Mouse (Mus musculus): ENCODE data around the gene Kcnj1. TPM values are rescaled to one million over a fixed set of nuclear protein-coding genes. Genes with fewer than 3 reads are reported as not detected.
A peak's percentile ranks its signal among the peaks of the same experiment; 100 is the strongest.

The Kcnj1 gene
- polyA plus RNA-seq, 1 experiment from 2014 or later: not detected

GRCm38 (mm10) chr9:32394761-32395161 lies 22.5 kb downstream of the Kcnj1 start:
- no peaks in the 10 kb centered on the region for H3K9me3 ChIP-seq (ENCODE audit: control insufficient read depth, low read length)
- WGBS: 73% methylated on average over 4 of the region's 4 CpGs
- H3K36me3 ChIP-seq (ENCODE audit: control insufficient read depth, insufficient read depth, low read length): no peaks in the 10 kb centered on the region
- no peak overlapping the region for H3K4me2 ChIP-seq (ENCODE audit: low read length)
- H3K27ac ChIP-seq (replicated peaks in 1 of 2; ENCODE audit: control insufficient read depth in 1 of 2, insufficient read depth in 1 of 2, low read depth in 2 of 2, low read length in 2 of 2): no peak overlapping the region
- H3K4me3 ChIP-seq (ENCODE audit: control insufficient read depth in 1 of 2, insufficient read depth in 1 of 2, low read depth in 1 of 2, low read length in 2 of 2): no peak overlapping the region
- H3K9ac ChIP-seq (ENCODE audit: low read length): no peak overlapping the region
- no peak for ATAC-seq (ENCODE audit: insufficient number of reproducible peaks, insufficient read depth, low FRiP score, low read depth)
- H3K4me1 ChIP-seq (ENCODE audit: control insufficient read depth in 2 of 2, insufficient read depth in 2 of 2, low read length in 2 of 2): no peaks in the 10 kb centered on the region; a peak in 2 of 4 replicates
- H3K27me3 ChIP-seq (ENCODE audit: control insufficient read depth, insufficient read depth, low read length): no peaks in the 10 kb centered on the region

DNA sequence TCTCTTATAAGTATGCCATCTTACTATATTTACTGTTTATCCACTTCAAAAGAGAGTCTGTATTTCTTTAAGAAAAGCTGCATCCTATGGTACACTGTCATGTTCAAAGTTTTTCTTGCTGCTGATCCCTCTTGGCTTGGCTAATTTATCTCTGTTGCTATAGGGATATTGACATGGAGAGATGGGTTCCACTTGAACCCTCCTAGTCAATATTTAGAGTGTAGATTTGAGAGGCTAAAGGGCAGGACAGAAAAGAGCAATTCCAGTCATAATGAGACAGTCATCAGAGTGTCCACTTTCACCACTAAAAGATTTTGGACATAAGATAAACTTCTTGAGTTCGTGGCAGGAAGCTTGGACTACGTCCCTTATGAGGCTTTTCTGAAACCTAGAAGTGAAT lies 27.9 kb downstream of the Kcnj1 start:
- H3K4me1 ChIP-seq (ENCODE audit: control insufficient read depth in 2 of 2, insufficient read depth in 2 of 2, low read length in 2 of 2): peaks cover 7 to 8% of the 10 kb centered on the region in 2 experiments; a peak in 3 of 4 replicates
- H3K4me2 ChIP-seq (ENCODE audit: low read length): no peak overlapping the region
- no peak for ATAC-seq (ENCODE audit: insufficient number of reproducible peaks, insufficient read depth, low FRiP score, low read depth)
- peak overlapping the region; percentile 31 to 39; a peak in 3 of 4 replicates for H3K27ac ChIP-seq (replicated peaks in 1 of 2; ENCODE audit: control insufficient read depth in 1 of 2, insufficient read depth in 1 of 2, low read depth in 2 of 2, low read length in 2 of 2)
- H3K9ac ChIP-seq (ENCODE audit: low read length): no peak overlapping the region
- H3K4me3 ChIP-seq (ENCODE audit: control insufficient read depth in 1 of 2, insufficient read depth in 1 of 2, low read depth in 1 of 2, low read length in 2 of 2): no peak overlapping the region
- H3K9me3 ChIP-seq (ENCODE audit: control insufficient read depth, low read length): no peaks in the 10 kb centered on the region
- 53% methylated on average over 2 of the region's 2 CpGs for WGBS
- no peaks in the 10 kb centered on the region for H3K36me3 ChIP-seq (ENCODE audit: control insufficient read depth, insufficient read depth, low read length)
- no peaks in the 10 kb centered on the region for H3K27me3 ChIP-seq (ENCODE audit: control insufficient read depth, insufficient read depth, low read length)

DNA sequence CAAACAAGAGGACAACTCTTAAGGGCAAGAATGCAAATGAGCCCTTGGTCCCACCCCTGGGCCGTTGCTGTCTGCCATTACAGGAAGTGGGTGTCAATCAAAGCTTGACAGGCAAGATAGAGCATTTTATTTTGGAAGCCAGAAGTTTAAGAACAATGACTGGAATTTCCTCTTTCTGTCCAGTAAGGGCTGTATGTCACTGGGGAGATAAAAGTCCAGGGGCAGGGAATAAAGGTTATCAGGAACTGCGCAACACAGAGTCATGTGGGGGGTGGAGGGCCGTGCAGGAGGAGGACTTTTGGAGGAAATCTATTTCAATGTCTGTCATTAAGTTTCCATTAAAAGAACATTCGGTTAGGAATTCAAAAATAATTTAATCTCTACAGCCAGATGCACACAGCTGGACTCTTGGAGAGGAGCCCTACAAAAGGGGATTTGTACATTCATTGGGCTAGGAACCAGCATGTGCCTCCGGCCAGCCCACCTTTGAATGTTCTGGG lies 28.4 kb downstream of the Kcnj1 start:
- no peaks in the 10 kb centered on the region for H3K36me3 ChIP-seq (ENCODE audit: control insufficient read depth, insufficient read depth, low read length)
- peaks cover 7 to 8% of the 10 kb centered on the region in 2 experiments; a peak in 3 of 4 replicates for H3K4me1 ChIP-seq (ENCODE audit: control insufficient read depth in 2 of 2, insufficient read depth in 2 of 2, low read length in 2 of 2)
- WGBS: 17% methylated on average over 5 of the region's 5 CpGs
- no peak overlapping the region for H3K4me2 ChIP-seq (ENCODE audit: low read length)
- H3K9me3 ChIP-seq (ENCODE audit: control insufficient read depth, low read length): no peaks in the 10 kb centered on the region
- H3K27me3 ChIP-seq (ENCODE audit: control insufficient read depth, insufficient read depth, low read length): no peaks in the 10 kb centered on the region
- H3K27ac ChIP-seq (replicated peaks in 1 of 2; ENCODE audit: control insufficient read depth in 1 of 2, insufficient read depth in 1 of 2, low read depth in 2 of 2, low read length in 2 of 2): peak overlapping the region; percentile 55 to 59
- no peak overlapping the region for H3K9ac ChIP-seq (ENCODE audit: low read length)
- no peak overlapping the region for H3K4me3 ChIP-seq (ENCODE audit: control insufficient read depth in 1 of 2, insufficient read depth in 1 of 2, low read depth in 1 of 2, low read length in 2 of 2)
- peak; percentile 64 for ATAC-seq (ENCODE audit: insufficient number of reproducible peaks, insufficient read depth, low FRiP score, low read depth)

DNA sequence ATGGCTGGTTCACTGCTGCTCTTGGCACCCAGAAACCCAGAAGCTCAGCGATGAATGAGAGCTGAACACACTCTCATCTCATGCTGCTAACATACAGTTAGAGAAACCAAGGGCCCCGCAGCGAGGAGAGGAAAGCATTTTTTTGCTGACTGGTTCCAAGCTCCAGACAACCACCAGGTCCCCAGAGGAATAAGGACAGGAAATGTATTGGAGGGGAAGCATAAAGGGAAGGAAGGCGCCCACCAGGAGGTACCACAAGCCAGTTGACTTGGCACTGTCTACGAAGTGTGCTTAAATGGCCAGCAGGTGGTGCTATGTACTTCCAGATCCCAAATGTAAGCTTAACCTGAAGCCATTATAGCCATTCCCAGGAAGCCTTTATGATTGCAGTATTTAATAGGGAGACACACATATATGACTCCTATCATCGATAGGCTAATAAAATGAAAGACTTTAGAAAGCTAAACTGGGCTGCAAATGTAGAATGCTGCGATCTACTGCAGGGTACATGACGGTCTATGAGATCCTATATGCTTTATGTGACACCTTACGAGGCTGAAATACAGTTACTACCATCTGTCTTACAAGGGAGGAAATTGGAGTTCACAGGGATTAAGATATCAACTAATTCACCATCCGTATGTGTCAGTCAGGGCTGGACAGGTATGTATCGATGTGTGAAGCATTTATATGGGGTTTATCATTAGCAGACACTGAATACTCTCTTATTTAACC lies 33.1 kb downstream of the Kcnj1 start:
- Histone ChIP-seq H3K4me3 (ENCODE audit: control insufficient read depth in 1 of 2, insufficient read depth in 1 of 2, low read depth in 1 of 2, low read length in 2 of 2) (no peak overlapping the region), H3K27me3 (ENCODE audit: control insufficient read depth, insufficient read depth, low read length) (peaks cover 11% of the 10 kb centered on the region), H3K4me2 (ENCODE audit: low read length) (no peak overlapping the region), H3K36me3 (ENCODE audit: control insufficient read depth, insufficient read depth, low read length) (no peaks in the 10 kb centered on the region), H3K9me3 (ENCODE audit: control insufficient read depth, low read length) (no peaks in the 10 kb centered on the region), H3K4me1 (ENCODE audit: control insufficient read depth in 2 of 2, insufficient read depth in 2 of 2, low read length in 2 of 2) (peaks cover 10 to 14% of the 10 kb centered on the region in 2 experiments; a peak in 3 of 4 replicates), H3K27ac (replicated peaks in 1 of 2; ENCODE audit: control insufficient read depth in 1 of 2, insufficient read depth in 1 of 2, low read depth in 2 of 2, low read length in 2 of 2) (no peak overlapping the region), H3K9ac (ENCODE audit: low read length) (no peak overlapping the region)
- 39% methylated on average over 11 of the region's 11 CpGs for WGBS
- ATAC-seq (ENCODE audit: insufficient number of reproducible peaks, insufficient read depth, low FRiP score, low read depth): no peak

- ATAC-seq (ENCODE audit: insufficient number of reproducible peaks, insufficient read depth, low FRiP score, low read depth): no peak
- Histone ChIP-seq H3K27me3 (ENCODE audit: control insufficient read depth, insufficient read depth, low read length) (peaks cover 11% of the 10 kb centered on the region), H3K4me2 (ENCODE audit: low read length) (peak overlapping the region; percentile 98), H3K9me3 (ENCODE audit: control insufficient read depth, low read length) (no peaks in the 10 kb centered on the region), H3K9ac (ENCODE audit: low read length) (peak overlapping the region; percentile 74), H3K4me3 (ENCODE audit: control insufficient read depth in 1 of 2, insufficient read depth in 1 of 2, low read depth in 1 of 2, low read length in 2 of 2) (peak overlapping the region; percentile 55 to 60), H3K36me3 (ENCODE audit: control insufficient read depth, insufficient read depth, low read length) (no peaks in the 10 kb centered on the region), H3K4me1 (ENCODE audit: control insufficient read depth in 2 of 2, insufficient read depth in 2 of 2, low read length in 2 of 2) (peaks cover 3 to 6% of the 10 kb centered on the region in 2 experiments; a peak in 2 of 4 replicates), H3K27ac (replicated peaks in 1 of 2; ENCODE audit: control insufficient read depth in 1 of 2, insufficient read depth in 1 of 2, low read depth in 2 of 2, low read length in 2 of 2) (no peak overlapping the region)
- 14% methylated on average over 8 of the region's 8 CpGs for WGBS
Measured at GRCm38 (mm10) chr9:32408730-32409059, 36.4 kb downstream of the Kcnj1 start.

DNA sequence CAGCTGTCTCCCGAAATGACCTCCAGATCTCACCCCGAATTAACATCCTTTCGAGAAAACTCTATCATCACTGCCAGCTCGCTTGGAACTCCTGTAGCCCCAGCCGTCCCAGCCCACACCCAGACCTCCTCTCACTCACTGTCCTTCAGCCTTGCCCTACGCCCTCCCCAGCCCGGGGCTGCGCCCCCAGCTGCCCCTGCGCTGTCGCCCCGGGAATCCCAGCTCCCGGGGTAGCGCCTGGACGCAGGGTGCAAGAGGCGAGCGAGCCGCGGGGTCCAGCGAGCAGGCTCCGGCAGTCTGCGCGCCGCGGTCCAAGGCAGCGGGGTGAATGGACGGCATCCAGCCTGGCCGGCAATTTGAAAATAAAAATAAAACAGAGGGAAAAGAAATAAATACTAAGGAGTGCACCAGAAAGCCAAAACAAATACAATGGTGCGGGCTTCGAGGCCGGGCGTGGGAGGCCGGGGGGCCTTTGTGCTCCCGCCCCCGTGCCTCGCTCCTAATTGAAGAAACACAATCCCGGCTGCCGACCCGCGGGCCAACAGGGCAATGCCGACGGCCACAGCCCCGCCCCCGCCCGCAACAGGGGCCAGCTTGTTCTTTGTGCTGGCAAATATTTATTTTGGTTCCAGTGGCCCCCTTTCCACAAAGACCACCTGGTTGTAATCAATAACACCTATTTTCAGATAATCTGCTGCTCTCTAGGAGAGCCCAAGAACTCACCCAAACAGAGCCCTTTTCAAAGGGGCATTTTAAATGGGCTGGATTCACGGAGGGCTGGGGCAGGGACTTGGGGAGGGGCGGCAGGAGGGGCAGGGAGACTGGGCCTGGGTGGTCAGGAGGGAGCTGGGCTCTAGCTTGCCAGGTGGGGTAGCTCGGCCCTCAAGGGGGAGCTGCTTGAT lies 37.0 kb downstream of the Kcnj1 start:
- Histone ChIP-seq H3K36me3 (ENCODE audit: control insufficient read depth, insufficient read depth, low read length) (no peaks in the 10 kb centered on the region), H3K27me3 (ENCODE audit: control insufficient read depth, insufficient read depth, low read length) (peaks cover 11% of the 10 kb centered on the region), H3K9me3 (ENCODE audit: control insufficient read depth, low read length) (no peaks in the 10 kb centered on the region), H3K9ac (ENCODE audit: low read length) (peak overlapping the region; percentile 74), H3K4me2 (ENCODE audit: low read length) (peak overlapping the region; percentile 98), H3K4me3 (ENCODE audit: control insufficient read depth in 1 of 2, insufficient read depth in 1 of 2, low read depth in 1 of 2, low read length in 2 of 2) (peak overlapping the region; percentile 55 to 60), H3K4me1 (ENCODE audit: control insufficient read depth in 2 of 2, insufficient read depth in 2 of 2, low read length in 2 of 2) (peaks cover 3 to 8% of the 10 kb centered on the region in 2 experiments; a peak in 2 of 4 replicates), H3K27ac (replicated peaks in 1 of 2; ENCODE audit: control insufficient read depth in 1 of 2, insufficient read depth in 1 of 2, low read depth in 2 of 2, low read length in 2 of 2) (no peak overlapping the region)
- 3% methylated on average over 47 of the region's 47 CpGs for WGBS
- ATAC-seq (ENCODE audit: insufficient number of reproducible peaks, insufficient read depth, low FRiP score, low read depth): no peak

- Histone ChIP-seq H3K4me2 (ENCODE audit: low read length) (no peak overlapping the region), H3K4me3 (ENCODE audit: control insufficient read depth in 1 of 2, insufficient read depth in 1 of 2, low read depth in 1 of 2, low read length in 2 of 2) (no peak overlapping the region), H3K27me3 (ENCODE audit: control insufficient read depth, insufficient read depth, low read length) (peaks cover 11% of the 10 kb centered on the region), H3K4me1 (ENCODE audit: control insufficient read depth in 2 of 2, insufficient read depth in 2 of 2, low read length in 2 of 2) (peaks cover 3 to 8% of the 10 kb centered on the region in 2 experiments; a peak in 2 of 4 replicates), H3K9me3 (ENCODE audit: control insufficient read depth, low read length) (no peaks in the 10 kb centered on the region), H3K9ac (ENCODE audit: low read length) (no peak overlapping the region), H3K36me3 (ENCODE audit: control insufficient read depth, insufficient read depth, low read length) (no peaks in the 10 kb centered on the region), H3K27ac (replicated peaks in 1 of 2; ENCODE audit: control insufficient read depth in 1 of 2, insufficient read depth in 1 of 2, low read depth in 2 of 2, low read length in 2 of 2) (no peak overlapping the region)
- ATAC-seq (ENCODE audit: insufficient number of reproducible peaks, insufficient read depth, low FRiP score, low read depth): no peak
- 89% methylated on average over 5 of the region's 5 CpGs for WGBS
Measured at GRCm38 (mm10) chr9:32410671-32411070, 38.4 kb downstream of the Kcnj1 start.

All from heart, embryonic 14.5 days (tissue).